Mouse (Mus musculus) ovary, adult 18-20 months (tissue): Measurements from ENCODE around the gene Cwc22.

Source experiments
- DNase-seq: peaks from one replicate; pipeline ENCODE4 v3.0.0; 2022; ENCODE audit warnings: low spot score, mixed read lengths

Cwc22 gene

DNA sequence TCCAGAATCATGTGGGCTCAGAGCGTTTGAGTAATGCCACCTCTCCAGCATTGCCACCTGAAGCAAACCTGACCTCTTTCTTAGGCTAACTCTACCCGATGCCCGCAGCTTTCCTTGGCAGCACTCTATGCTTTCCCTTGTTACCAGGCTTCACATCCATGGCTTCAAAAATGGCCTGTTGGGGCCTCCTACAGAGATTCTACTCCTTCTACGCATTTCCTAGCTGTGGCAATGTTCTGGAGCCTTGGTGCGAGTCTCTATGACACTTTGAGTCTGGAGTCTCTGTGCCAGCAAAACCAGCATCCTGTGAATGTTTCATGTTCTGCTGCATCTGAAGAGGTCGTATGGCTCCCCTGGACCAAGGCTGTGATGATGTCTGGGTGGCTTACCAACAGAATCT lies 69.8 kb downstream of the Cwc22 start:
- DNase-seq, result no peak

DNA sequence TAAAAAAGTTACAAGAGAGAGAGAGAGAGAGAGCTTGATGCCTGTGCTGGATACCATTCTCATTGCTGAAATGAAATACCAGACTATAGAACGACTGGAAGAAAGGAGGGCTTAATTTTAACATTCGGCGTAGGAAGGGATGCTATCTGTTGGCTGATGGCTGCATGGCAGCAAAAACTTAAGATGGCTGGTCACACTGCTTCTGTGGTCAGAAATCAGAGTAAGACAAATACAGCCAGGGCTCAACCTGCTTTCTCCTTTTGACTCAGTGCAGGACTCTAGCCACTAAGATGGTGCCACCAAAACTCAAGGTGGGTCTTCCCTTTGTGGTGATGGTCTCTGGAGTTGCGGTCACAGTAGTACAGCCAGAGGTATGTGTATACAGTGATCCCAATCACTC lies 70.7 kb downstream of the Cwc22 start:
- DNase-seq, result no peak

DNA sequence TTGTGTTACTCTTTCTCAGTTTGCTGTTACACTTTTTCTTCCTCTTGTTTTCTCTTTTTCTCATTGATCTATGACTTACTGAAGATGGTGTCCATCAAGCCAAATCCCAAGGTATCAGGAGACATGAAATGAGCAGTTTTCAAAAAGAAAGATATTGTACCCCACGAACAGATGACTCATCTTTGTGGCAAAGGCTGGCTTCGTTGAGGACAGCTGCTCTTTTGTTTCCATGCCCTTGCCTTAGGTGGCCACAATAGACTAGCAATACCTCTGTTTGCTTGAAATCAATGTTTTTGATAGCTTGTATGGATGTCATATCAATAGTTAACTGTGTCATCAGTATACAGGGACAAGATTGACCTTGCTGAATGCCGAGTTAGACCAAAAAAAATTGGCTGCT lies 71.5 kb downstream of the Cwc22 start:
- DNase-seq, result no peak

DNA sequence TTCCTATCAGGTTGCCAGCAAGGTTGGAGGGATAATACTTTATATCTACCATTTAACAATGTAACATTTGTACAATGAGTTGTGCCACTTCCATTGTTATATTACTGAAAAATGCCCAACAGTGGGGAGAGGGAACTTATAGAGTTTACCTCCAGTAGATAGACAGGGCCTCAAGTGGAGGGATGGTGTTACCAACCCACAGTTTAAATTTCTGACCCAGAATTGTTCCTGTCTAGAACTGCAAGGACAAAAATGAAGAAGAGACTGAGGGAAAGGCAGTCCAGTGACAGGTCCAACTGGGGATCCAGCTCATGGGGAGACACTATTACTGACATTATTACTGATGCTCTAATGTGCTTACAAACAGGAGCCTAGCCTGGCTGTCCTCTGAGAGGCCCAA lies 72.4 kb downstream of the Cwc22 start:
- no peak for DNase-seq

DNA sequence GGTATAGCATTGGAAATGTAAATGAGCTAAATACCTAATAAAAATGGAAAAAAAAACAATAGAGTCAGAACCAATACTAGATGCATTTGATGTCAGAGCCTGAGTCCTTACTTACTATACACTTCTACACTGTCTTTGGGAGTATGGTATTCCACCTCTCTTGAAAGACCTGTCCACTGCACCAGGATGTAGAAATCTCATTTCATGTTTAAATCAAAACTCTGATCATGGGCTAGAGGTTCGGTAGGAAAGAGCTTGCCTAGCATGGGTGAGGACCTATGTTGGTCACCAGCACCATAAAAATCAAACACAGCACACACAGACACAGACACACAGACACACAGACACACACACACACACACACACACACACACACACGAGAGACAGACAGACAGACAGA lies 73.5 kb downstream of the Cwc22 start:
- DNase-seq, result no peak

DNA sequence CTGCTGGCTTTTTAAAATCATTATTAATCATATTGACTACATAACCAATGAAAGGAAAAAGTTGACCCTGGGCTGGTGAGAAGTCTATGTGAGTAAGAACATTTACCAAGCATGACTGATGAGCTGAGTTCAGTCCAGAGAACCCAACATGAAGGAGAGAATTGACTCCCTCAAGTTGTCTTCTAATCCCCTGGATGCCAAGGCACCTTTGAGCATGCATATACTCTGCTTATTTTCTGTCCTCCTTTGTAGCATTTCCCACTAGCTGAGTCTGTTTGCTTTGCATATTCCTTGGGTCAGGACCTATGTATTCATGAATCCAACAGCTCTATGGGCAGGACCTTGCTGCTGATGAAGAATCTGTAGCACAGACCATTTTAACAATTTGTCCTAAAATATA lies 75.0 kb downstream of the Cwc22 start:
- no peak for DNase-seq

DNA sequence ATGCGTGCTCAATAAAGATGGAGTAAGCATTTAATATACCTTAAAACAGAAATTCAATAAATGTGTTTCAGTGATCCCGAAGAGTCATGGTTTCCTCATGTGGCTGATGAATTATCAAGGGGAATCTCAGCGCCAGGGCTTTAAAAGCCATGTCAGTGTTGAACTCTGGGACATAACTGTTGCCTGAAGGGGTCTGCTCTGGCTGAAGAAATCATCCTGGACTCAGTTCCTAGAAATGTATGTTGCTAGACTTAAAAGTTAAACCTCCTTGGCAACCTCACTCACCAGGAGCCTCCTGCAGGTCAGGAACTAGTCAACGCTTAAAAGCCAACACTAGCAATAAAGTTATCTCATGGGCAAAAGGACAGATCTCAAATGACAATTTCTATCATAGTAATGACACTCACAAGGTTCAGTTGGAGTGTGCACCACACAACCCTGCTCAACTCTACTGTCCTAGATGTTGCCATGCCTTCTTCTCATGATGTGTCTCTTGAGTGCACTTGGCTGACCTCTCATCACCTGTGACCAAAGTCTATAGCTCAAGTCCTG lies 76.4 kb downstream of the Cwc22 start:
- no peak for DNase-seq

DNA sequence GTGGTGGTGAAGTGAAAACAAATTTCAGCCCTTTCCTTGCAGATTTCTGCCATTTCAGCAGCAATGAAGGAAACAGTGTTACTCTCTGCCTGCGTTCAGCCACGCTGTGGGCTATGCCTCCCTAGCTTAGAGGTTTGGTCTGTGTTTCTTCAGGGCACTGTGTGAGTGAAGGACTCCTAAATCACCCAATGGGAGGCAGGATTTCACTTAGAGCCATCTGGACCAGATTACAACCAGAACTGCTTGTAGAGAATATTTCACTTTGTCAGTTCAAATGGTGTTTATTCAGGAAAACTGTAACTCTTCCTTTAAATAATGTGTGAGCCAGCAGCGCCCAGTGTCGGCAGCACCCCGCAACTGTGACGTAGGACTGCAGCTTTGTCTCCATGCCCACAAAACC lies 82.2 kb downstream of the Cwc22 start:
- no peak for DNase-seq

DNA sequence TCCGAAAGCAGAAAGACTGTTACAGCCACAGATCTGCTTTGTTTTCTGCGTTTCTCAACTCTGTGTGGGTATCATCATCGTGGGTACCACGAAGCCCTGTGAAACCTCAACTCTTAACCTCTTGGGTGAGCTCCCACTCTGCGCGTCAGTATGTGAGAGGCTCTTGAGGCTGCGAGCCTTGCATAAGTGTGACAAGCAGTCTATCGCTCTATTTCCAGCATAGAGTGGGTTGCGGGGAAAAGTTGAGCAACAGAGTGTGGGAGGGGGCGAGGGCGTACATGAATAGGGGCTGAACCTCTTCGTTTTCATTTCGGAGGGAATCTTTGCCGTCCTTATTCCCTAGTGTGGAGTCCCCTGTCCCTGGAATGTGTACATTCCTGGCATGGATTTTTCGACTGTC lies 82.7 kb downstream of the Cwc22 start:
- DNase-seq, result no peak

DNA sequence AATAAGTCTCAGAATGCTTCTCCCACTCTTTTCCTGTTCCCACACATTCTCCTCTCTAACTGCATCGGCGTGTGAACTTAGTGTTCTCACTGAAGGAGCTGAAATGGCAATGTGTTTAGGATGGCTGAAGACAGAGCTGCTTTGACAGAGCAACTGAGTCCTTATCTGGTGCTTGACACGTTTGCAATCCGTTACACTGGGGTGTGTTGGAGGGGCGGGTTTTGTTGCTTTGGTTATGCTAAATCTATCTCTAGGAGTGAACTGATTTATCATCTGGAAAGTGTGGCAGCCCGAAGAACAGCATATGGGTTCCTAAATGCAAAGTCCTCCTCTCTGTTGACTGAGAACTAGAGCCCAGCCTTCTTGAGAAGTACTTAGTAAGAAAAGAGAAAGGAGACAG lies 104.7 kb downstream of the Cwc22 start:
- DNase-seq, result no peak

DNA sequence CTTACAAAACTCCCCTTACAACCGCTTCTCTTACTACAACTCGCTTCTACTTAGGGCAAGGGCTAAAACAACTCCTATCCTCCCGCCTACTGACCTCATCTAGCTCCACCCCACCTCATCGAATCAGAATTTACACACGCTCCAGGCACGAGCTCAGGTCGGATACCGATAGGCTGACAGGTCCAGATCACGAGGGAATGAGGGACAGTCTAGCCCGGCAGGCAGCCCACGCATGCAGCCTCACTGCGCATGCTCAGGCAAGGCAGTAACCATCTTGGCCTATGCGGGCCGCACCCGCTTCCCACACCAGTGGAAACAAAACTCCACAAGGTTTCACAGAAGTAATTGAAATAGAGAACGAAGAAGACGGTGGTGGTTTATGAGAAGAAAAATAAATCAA lies 106.6 kb downstream of the Cwc22 start:
- DNase-seq, result no peak

DNA sequence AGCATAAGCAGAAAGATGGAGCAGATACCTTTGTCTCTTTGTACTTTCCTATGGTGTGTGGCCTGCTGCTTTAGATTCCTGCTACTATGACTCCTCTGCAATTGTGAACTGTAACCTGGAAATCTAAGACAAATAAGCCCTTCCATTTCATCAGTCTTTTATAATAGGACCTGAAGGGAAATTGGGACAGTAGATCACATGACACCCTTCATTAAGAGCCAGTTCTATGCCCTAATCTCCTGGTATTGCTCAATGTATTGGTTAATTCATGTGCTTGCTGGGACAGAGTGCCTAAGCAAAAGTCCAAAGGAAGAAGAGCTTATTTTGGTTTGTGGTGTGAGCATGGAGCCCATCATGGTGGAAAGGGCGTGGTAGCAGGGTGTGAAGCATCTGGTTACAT lies 107.5 kb downstream of the Cwc22 start:
- no peak for DNase-seq

DNA sequence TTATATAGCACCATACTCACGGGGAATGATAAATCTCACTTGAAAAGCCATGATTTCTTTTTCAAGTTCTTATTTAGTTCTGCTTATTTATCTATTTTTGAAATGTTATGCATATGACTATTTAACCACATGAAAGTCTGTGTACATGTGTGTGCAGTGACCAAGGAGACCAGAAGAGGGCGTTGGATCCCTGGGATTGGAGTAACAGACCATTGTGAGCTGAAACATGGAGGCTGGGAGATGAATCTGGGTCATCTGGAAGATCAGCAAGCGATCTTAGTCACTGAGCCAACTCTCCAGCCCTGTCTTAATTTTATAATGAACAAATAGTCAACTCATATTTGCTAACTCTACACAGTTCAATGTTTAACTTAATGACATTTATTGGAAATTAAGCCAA lies 110.4 kb downstream of the Cwc22 start:
- no peak for DNase-seq
